Mouse (Mus musculus) kidney, adult 2 months (tissue): Measurements from ENCODE around the gene Fam53b. TPM values are rescaled to one million over a fixed set of nuclear protein-coding genes. Genes with fewer than 3 reads are reported as not detected.

Experiments used
- DNase-seq: peaks from one replicate; pipeline ENCODE4 v3.0.0; 2021
- H3K27ac ChIP-seq: fragments of 200-500 bp; 2 replicates; pipeline ENCODE4 v1.5.1; 2012; ENCODE audit warnings: low read depth, low read length, control low read depth, inconsistent platforms; ENCODE audit not compliant: insufficient read depth
- H3K27me3 ChIP-seq: fragments of 200-500 bp; replicated peaks from 2 replicates; pipeline ENCODE4 v1.6.1; 2012; ENCODE audit warnings: mild to moderate bottlenecking, moderate library complexity, low read length, inconsistent platforms; ENCODE audit not compliant: control insufficient read depth, insufficient read depth
- H3K36me3 ChIP-seq: fragments of 200-500 bp; 2 replicates; pipeline ENCODE4 v1.6.1; 2012; ENCODE audit warnings: mild to moderate bottlenecking, moderate library complexity, low read length, inconsistent platforms; ENCODE audit not compliant: control insufficient read depth, insufficient read depth
- H3K4me1 ChIP-seq: fragments of 200-500 bp; 2 replicates; pipeline ENCODE4 v1.6.1; 2011; ENCODE audit warnings: low read length; ENCODE audit not compliant: control insufficient read depth, insufficient read depth
- H3K4me3 ChIP-seq: fragments of 200-500 bp; 2 replicates; pipeline ENCODE4 v1.5.1; 2011; ENCODE audit warnings: mild to moderate bottlenecking, low read depth, low read length, control low read depth; ENCODE audit not compliant: insufficient read depth
- CTCF ChIP-seq: fragments of 200-500 bp; conservative IDR thresholded peaks from 2 replicates; pipeline ENCODE4 v1.5.1; 2011; ENCODE audit warnings: low read depth, mild to moderate bottlenecking, control low read depth, low read length, moderate library complexity, mixed read lengths; ENCODE audit not compliant: insufficient read depth, insufficient read length
- POLR2A ChIP-seq: fragments of 200-500 bp; IDR thresholded peaks from one replicate; pipeline ENCODE4 v1.6.1; 2011; ENCODE audit warnings: low read depth, low read length, control low read depth
- WGBS: fragments of 180-500 bp; shearing (Covaris S2); methylation state at CpG from one replicate; pipeline ENCODE4 v1.1.7; 2018; 5-methylcytosine and 5-hydroxymethylcytosine counted together
- polyA plus RNA-seq: library from polyadenylated mRNA; depleted of rRNA; stranded (reverse); fragments of >200 nt; gene quantifications from 2 replicates; pipeline ENCODE4 v1.2.3, GENCODE M21; 2012

The Fam53b gene
- polyA plus RNA-seq, 1 experiment = 29.3 TPM

DNA sequence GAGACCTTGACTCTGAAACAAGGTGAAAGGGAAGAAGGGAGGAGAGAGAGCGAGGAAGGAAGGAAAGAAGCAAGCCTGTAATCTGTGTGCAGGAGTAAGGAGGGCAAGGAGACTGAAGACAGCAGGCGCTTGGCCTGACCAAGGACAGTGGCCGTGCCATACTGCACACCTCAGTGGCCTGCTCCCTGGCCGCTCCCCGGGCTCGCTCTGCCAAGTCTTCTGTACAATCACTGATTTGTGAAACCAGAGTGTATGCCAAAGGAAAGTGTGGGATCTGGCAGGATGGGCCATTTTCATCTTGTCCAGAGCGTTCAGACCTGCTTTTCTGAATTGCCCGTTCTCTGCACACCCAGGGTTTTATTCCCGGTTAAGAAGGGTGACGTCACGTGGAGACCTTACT lies 132.4 kb downstream of the Fam53b start:
- Histone ChIP-seq H3K4me3 (no peak overlapping the region), H3K4me1 (no peaks in the 10 kb centered on the region), H3K27ac (no peak overlapping the region), H3K36me3 (no peaks in the 10 kb centered on the region), H3K27me3 (no peaks in the 10 kb centered on the region)
- 82% methylated on average over 11 of the region's 11 CpGs for WGBS
- DNase-seq = peak; percentile 41
- no peak for TF ChIP-seq POLR2A
- no peak for TF ChIP-seq CTCF

- WGBS = 87% methylated on average over 6 of the region's 6 CpGs
Observed at GRCm38 (mm10) chr7:132679549-132679948, 134.1 kb downstream of the Fam53b start.

GRCm38 (mm10) chr7:132679117-132679516 lies 134.6 kb downstream of the Fam53b start:
- DNase-seq = no peak
- H3K4me3 ChIP-seq = no peak overlapping the region
- 67% methylated on average over 4 of the region's 4 CpGs for WGBS
- no peak overlapping the region for H3K27ac ChIP-seq
- no peaks in the 10 kb centered on the region for H3K36me3 ChIP-seq
- H3K4me1 ChIP-seq = no peaks in the 10 kb centered on the region
- H3K27me3 ChIP-seq = no peaks in the 10 kb centered on the region
- TF ChIP-seq CTCF (no peak), POLR2A (no peak)

More at GRCm38 (mm10) chr7:132679549-132679948, 134.1 kb downstream of the Fam53b start:
- Histone ChIP-seq H3K36me3 (no peaks in the 10 kb centered on the region), H3K4me3 (no peak overlapping the region), H3K27me3 (no peaks in the 10 kb centered on the region), H3K4me1 (no peaks in the 10 kb centered on the region), H3K27ac (no peak overlapping the region)
- TF ChIP-seq CTCF (no peak), POLR2A (no peak)
- no peak for DNase-seq

- Histone ChIP-seq H3K4me1 (peaks cover 6% of the 10 kb centered on the region; the same call in 1 of the 2 replicates), H3K36me3 (no peaks in the 10 kb centered on the region), H3K27me3 (no peaks in the 10 kb centered on the region), H3K4me3 (no peak overlapping the region), H3K27ac (no peak overlapping the region)
- 89% methylated on average over 2 of the region's 2 CpGs for WGBS
- no peak for TF ChIP-seq POLR2A
- TF ChIP-seq CTCF = no peak
- DNase-seq = no peak
Observed at GRCm38 (mm10) chr7:132675922-132676321, 137.8 kb downstream of the Fam53b start.

- 0 out of 2 replicates have a peak overlapping the region, but pooled peaks have one; percentile 9 for H3K27ac ChIP-seq
- peak; percentile 63 for DNase-seq
- 48% methylated on average over 17 of the region's 17 CpGs for WGBS
- peak; percentile 60 for TF ChIP-seq CTCF
- no peak for TF ChIP-seq POLR2A
- H3K27me3 ChIP-seq = no peaks in the 10 kb centered on the region
- peaks cover 12% of the 10 kb centered on the region for H3K4me1 ChIP-seq
- no peaks in the 10 kb centered on the region for H3K36me3 ChIP-seq
- H3K4me3 ChIP-seq = no peak overlapping the region
Observed at GRCm38 (mm10) chr7:132673931-132674755, 139.5 kb downstream of the Fam53b start.

DNA sequence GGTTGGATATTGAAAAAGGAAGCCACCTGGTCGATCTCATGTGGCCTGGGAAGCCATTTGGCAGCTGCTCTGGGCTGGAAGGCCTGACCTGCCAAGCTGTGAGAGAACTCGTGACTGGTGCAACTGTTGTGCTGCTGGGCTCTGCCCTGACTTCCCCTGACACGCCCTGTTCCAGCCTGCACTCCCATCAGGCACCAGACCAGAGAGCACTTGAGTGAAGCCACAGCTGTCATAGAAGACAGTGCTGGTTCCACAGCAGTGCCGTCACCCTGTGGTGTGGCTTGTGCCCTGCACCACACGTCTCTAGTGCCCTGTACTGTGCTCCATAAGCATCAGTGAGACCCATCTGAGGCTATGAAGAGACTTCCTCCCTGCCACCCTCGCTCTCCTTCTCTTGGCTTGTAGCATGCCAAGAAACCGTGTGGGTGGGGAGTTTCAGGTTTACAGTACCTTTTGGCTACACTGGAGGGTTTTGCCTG lies 141.2 kb downstream of the Fam53b start:
- H3K27ac ChIP-seq = no peak overlapping the region
- H3K36me3 ChIP-seq = no peaks in the 10 kb centered on the region
- peak; percentile 79 for DNase-seq
- 59% methylated on average over 7 of the region's 7 CpGs for WGBS
- no peaks in the 10 kb centered on the region for H3K27me3 ChIP-seq
- no peak overlapping the region for H3K4me3 ChIP-seq
- H3K4me1 ChIP-seq = peaks cover 12% of the 10 kb centered on the region
- TF ChIP-seq CTCF (no peak), POLR2A (no peak)

DNA sequence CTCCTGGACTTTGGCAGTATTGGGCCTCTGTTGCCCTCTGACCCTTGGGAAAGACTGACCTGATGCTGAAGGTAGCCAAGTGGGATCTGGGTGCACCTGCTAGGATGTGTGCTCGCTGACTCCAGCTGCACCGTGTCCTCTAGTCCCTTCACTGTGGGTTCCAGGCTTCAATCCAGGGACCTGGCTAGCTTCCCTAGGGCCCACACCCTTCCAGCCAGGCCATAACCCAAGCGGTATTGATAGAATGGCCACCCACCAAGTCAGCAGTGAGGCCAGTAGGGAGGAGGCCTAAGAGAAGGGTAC lies 142.9 kb downstream of the Fam53b start:
- Histone ChIP-seq H3K27me3 (no peaks in the 10 kb centered on the region), H3K27ac (peak overlapping the region; percentile 65), H3K36me3 (no peaks in the 10 kb centered on the region), H3K4me1 (peaks cover 12% of the 10 kb centered on the region), H3K4me3 (no peak overlapping the region)
- DNase-seq = peak; percentile 89
- TF ChIP-seq POLR2A = no peak
- no peak for TF ChIP-seq CTCF
- WGBS = 37% methylated on average over 3 of the region's 3 CpGs
